Mouse (Mus musculus) forebrain, postnatal 0 days (tissue): Measurements from ENCODE around the gene Bglap3. TPM values are rescaled to one million over a fixed set of nuclear protein-coding genes. Genes with fewer than 3 reads are reported as not detected.

Experiments
- ATAC-seq: fragments of 200-750 bp; cut with Nextera tagmentation; 2 replicates; pipeline ENCODE4 v1.8.0; 2017; ENCODE audit warnings: mild to moderate bottlenecking, moderate library complexity
- DNase-seq: peaks from one replicate; pipeline ENCODE4 v3.0.0-alpha.2; 2015
- H3K27ac ChIP-seq: fragments of 300-500 bp; sonication (generic); 2 replicates; pipeline ENCODE4 v1.5.1; 2014; ENCODE audit warnings: low read depth, mild to moderate bottlenecking, antibody characterized with exemption, low read length, moderate library complexity, mixed read lengths
- H3K27me3 ChIP-seq: fragments of 300-500 bp; sonication (generic); 2 replicates; pipeline ENCODE4 v1.6.1; 2014; ENCODE audit warnings: mild to moderate bottlenecking, low read length, mixed read lengths; ENCODE audit not compliant: insufficient read depth
- H3K36me3 ChIP-seq: fragments of 300-500 bp; sonication (generic); 2 replicates; pipeline ENCODE4 v1.6.1; 2014; ENCODE audit warnings: mild to moderate bottlenecking, moderate library complexity; ENCODE audit not compliant: insufficient read depth
- H3K4me1 ChIP-seq: fragments of 300-500 bp; sonication (generic); 2 replicates; pipeline ENCODE4 v1.6.1; 2014; ENCODE audit warnings: antibody characterized with exemption; ENCODE audit not compliant: insufficient read depth
- H3K4me2 ChIP-seq: fragments of 300-500 bp; sonication (generic); 2 replicates; pipeline ENCODE4 v1.6.1; 2014; ENCODE audit warnings: low read depth, mild to moderate bottlenecking, moderate library complexity
- H3K4me3 ChIP-seq: fragments of 300-500 bp; sonication (generic); 2 replicates; pipeline ENCODE4 v1.5.1; 2014; ENCODE audit warnings: low read depth, low read length, mixed read lengths
- H3K9ac ChIP-seq: fragments of 300-500 bp; sonication (generic); 2 replicates; pipeline ENCODE4 v1.6.1; 2014; ENCODE audit warnings: mild to moderate bottlenecking
- H3K9me3 ChIP-seq: fragments of 300-500 bp; sonication (generic); 2 replicates; pipeline ENCODE4 v1.6.1; 2016; ENCODE audit warnings: low read length
- CTCF ChIP-seq: sonication (generic); IDR thresholded peaks from 2 replicates; pipeline ENCODE4 v1.5.1; 2016; ENCODE audit warnings: antibody characterized with exemption, control low read depth, low read depth
- WGBS: fragments of 180-500 bp; shearing (Covaris S2); extraction: QIAGEN DNeasy Blood & Tissue Kit; methylation state at CpG from one replicate; pipeline ENCODE4 v1.1.7; 2014; 5-methylcytosine and 5-hydroxymethylcytosine counted together
- polyA plus RNA-seq: library from polyadenylated mRNA; unstranded; fragments of >200 nt; fragmentation: Nextera tagmentation; extraction: Ambion mirVana; gene quantifications from 2 replicates; pipeline ENCODE4 v1.2.1, GENCODE M21; 2015
- total RNA-seq: library from RNA; depleted of rRNA; stranded (reverse); fragments of >200 nt; gene quantifications from 2 replicates; pipeline ENCODE4 v1.2.3, GENCODE M21; 2014

Gene Bglap3
- total and polyA plus RNA-seq, 2 experiments from 2014 or later = not detected

DNA sequence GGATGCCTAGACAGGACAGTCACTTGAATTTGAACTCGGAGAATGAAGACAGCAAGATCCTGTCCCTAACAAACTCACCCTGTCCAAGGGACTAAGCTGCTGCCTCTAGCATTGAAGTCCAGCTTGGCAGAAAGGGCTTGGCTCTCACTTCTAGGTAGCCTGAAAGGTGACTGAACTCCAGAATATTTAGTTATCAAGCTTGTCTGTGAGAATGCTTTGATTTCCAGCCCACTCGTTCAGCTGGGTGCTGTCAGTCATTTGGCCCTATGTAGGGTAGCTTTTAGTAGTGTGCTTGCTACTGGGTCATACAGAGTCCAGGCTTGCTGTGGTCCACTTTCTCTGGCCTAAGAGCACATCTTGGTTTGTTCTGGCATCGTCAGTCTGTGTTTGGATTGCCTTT, 33.5 kb downstream of the Bglap3 start:
- Histone ChIP-seq H3K27ac (no peak overlapping the region), H3K36me3 (peaks cover 25% of the 10 kb centered on the region), H3K4me1 (peaks cover 16% of the 10 kb centered on the region; the same call in 1 of the 2 replicates), H3K9me3 (no peaks in the 10 kb centered on the region), H3K27me3 (no peaks in the 10 kb centered on the region), H3K4me3 (no peak overlapping the region), H3K9ac (no peak overlapping the region), H3K4me2 (no peak overlapping the region)
- ATAC-seq (no peak), DNase-seq (no peak)
- no peak for TF ChIP-seq CTCF
- 73% methylated on average over 3 of the region's 3 CpGs for WGBS

DNA sequence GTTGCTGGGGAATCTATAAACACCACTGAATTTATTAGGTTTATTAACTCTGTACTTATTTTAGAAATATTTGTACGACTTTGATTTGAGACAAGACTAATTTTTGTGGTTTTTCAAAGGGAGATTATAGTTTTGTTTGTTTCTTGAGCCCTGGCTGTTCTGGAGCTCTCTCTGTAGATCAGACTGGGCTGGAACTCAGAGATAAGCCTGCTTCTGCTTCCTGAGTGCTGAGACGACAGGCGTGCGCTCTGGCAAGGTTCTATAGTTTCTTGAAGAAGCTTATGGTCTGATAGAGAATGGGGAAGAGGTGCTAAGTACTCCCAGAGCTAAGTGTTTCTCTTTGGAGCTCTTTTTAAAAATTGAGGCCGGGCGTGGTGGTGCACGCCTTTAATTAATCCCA, 34.2 kb downstream of the Bglap3 start:
- DNase-seq = no peak
- 96% methylated on average over 7 of the region's 7 CpGs for WGBS
- Histone ChIP-seq H3K36me3 (peaks cover 19% of the 10 kb centered on the region), H3K4me3 (no peak overlapping the region), H3K4me2 (no peak overlapping the region), H3K9me3 (no peaks in the 10 kb centered on the region), H3K27me3 (no peaks in the 10 kb centered on the region), H3K4me1 (peaks cover 16% of the 10 kb centered on the region; the same call in 1 of the 2 replicates), H3K27ac (no peak overlapping the region), H3K9ac (no peak overlapping the region)
- ATAC-seq = no peak
- TF ChIP-seq CTCF = no peak

DNA sequence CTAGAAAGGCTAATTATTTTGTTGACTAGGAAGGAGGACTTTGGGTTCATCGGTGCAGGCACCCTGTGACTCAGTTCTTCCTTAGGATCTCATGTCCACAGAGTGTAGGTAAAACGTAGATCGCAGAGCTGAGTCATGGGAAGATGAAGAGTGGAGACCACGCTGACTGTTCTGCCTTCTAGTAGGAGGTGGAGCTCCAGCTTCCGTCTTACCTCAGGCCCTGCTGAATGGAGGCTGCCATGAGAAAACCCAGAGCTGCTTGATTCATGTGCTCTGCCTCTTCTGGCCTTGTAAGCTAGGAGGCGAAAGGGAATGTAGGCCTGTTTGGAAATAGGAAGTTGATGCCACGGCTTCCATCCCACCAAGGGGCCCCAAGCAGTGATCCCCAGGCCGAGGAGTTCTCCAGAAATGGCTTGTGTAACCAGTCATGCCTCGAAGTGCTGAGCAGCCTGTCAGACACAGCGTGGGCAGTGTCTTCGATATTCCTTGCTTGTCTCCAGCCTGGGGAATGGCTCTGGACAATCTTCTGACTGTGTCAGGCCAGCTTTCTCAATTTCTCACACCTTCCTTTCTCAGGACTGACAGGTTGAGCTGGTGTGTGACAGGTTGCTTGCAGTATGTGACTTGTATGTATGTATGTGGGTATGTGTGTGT, 35.0 kb downstream of the Bglap3 start:
- no peak overlapping the region for H3K27ac ChIP-seq
- peaks cover 10% of the 10 kb centered on the region for H3K36me3 ChIP-seq
- H3K27me3 ChIP-seq = no peaks in the 10 kb centered on the region
- no peak overlapping the region for H3K9ac ChIP-seq
- H3K4me1 ChIP-seq = peaks cover 16% of the 10 kb centered on the region; the same call in 1 of the 2 replicates
- H3K9me3 ChIP-seq = no peaks in the 10 kb centered on the region
- DNase-seq (no peak), ATAC-seq (no peak)
- 86% methylated on average over 11 of the region's 11 CpGs for WGBS
- H3K4me3 ChIP-seq = no peak overlapping the region
- H3K4me2 ChIP-seq = peak overlapping the region; percentile 57; the same call in 1 of the 2 replicates
- no peak for TF ChIP-seq CTCF

DNA sequence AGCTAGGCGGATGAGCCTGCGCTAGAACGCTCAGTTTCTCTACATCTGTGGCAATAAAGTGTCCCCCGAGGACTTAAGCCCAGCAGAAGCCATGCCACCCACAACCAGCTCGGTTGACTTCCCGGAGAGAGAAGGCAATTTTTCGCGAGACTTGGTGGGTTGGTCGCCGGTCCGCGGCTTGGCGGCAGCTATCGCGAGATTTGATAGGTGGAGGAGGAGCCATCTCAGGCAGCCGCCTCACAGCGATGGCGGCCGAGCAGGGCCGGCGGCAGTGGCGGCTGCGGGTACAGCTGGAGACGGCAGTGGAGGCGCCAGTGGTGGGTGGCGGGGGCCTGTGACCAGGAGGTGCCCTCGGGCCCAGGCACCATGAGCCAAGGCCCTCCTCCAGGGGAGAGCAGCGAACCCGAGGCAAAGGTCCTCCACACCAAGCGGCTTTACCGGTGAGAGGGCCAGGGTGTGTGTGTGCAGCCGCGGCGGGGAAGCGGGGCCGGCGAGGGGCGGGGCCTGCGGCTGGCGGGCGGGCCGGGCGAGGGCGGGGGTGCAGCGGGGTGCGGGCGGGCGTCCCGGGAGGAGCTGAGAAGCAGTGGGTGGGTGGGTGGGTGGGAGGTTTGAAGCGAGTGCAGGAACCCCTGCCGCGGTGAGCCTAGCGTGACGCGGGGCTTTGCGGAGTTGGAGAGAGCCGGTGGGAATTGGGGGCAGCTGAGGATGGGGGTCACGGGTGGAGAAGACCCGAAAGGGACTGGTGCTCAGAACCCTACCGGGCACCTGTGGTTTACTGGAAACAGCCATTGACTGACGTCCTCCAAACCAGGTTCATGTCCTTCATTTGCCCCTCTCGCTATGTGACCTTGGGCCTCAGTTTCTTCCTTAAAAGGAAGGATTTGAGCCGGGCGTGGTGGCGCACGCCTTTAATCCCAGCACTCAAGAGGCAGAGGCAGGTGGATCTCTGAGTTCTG, 36.2 kb downstream of the Bglap3 start, which contains the start of the genes Tmem79 and Smg5:
Tmem79 (minus strand) TSS at position 91 of the 956 bp plus-strand sequence.
Smg5 (plus strand) TSS at position 203 of the 956 bp plus-strand sequence.
- H3K4me2 ChIP-seq = peak within 1 kb of the TSS; percentile 78
- peak within 1 kb of the TSS; percentile 89 for H3K4me3 ChIP-seq
- no peak for TF ChIP-seq CTCF
- H3K9me3 ChIP-seq = no peaks in the 10 kb centered on the region
- 4% methylated on average over 58 of the region's 66 CpGs for WGBS
- peak within 1 kb of the TSS; percentile 88 for H3K9ac ChIP-seq
- no peaks in the 10 kb centered on the region for H3K36me3 ChIP-seq
- DNase-seq = peak; percentile 96
- peak within 1 kb of the TSS; percentile 95 for H3K27ac ChIP-seq
- no peaks in the 10 kb centered on the region for H3K27me3 ChIP-seq
- H3K4me1 ChIP-seq = peaks cover 16% of the 10 kb centered on the region; the same call in 1 of the 2 replicates
- ATAC-seq = peak; percentile 98

DNA sequence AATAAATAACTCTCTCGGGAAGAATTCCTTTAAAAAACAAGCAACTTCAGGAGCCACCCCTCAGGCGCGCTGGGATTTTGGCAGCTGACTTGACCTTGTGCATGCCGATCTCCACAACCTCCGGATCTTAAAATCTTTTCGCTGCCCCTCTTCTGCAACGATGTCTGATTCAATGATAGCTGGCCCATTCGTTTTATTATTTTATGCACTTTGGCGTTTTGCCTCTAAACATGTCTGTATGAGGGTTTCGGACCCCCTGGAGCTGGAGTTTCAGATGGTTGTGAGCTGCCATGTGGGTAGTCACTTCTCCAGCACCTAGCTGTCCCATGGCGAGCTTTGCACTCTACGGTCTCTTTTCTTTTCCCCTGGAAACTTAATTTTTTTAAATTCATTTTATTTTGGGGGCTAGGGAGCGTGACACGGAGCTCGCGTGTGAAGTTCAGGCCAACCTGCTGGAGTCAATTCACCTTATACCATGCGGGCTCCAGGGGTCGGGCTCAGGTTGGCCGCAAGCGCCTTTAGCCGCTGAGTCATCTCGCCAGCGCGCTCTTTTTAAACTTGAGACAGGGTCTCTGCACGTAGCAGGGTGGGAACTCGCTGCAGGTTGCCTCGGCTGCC, 37.0 kb downstream of the Bglap3 start:
- Histone ChIP-seq H3K27me3 (no peaks in the 10 kb centered on the region), H3K9me3 (no peaks in the 10 kb centered on the region), H3K4me3 (peak overlapping the region; percentile 89), H3K4me2 (peak overlapping the region; percentile 78), H3K4me1 (peaks cover 16% of the 10 kb centered on the region; the same call in 1 of the 2 replicates), H3K27ac (peak overlapping the region; percentile 95), H3K9ac (peak overlapping the region; percentile 88), H3K36me3 (no peaks in the 10 kb centered on the region)
- WGBS = 2% methylated on average over 27 of the region's 27 CpGs
- TF ChIP-seq CTCF = no peak
- ATAC-seq = peak; percentile 48
- DNase-seq = no peak

DNA sequence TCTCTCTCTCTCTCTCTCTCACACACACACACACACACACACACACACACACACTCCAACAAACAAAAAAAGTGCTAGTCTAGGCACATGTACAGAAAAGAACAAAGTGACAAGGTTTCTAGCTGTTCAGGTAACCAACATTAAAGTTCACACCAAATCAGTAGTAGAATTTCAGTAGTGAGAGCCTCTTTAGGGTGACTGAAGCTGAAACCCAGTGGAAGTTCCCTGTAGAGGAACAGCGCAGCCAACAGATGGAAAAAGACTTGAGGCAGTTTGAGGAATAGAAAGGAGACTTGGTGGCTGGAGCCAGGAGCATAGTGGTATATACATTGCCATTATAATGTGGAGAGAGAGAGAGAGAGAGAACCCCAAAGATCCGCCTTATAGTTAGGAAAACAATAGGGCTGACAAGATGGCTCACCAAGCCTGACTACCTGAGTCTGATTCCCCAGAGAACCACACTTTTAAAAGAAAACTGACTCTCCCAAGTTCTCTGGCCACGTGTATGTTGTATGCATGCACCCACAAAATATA, 37.6 kb downstream of the Bglap3 start:
- no peak overlapping the region for H3K27ac ChIP-seq

More for the DNA sequence above, 37.6 kb downstream of the Bglap3 start:
- Histone ChIP-seq H3K36me3 (no peaks in the 10 kb centered on the region), H3K9ac (peak overlapping the region; percentile 88; the same call in 1 of the 2 replicates), H3K4me2 (peak overlapping the region; percentile 78), H3K4me3 (peak overlapping the region; percentile 89), H3K27me3 (no peaks in the 10 kb centered on the region), H3K4me1 (peaks cover 16% of the 10 kb centered on the region; the same call in 1 of the 2 replicates), H3K9me3 (no peaks in the 10 kb centered on the region)
- ATAC-seq (no peak), DNase-seq (no peak)
- TF ChIP-seq CTCF = no peak
- WGBS = 35% methylated on average over 3 of the region's 3 CpGs
